Mouse (Mus musculus): ENCODE results near the gene Aga. TPM values are rescaled to one million over a fixed set of nuclear protein-coding genes. Genes with fewer than 3 reads are reported as not detected.
"Not testable (repeated sequence)": the region's sequence is repeated elsewhere in the genome, so short reads cannot be mapped to it uniquely, and the experiment has no call there.

Aga gene
- polyA plus RNA-seq (2012; ENCODE audit: insufficient read depth, insufficient read length, low replicate concordance, missing spikeins): not detected in 2 replicates

DNA sequence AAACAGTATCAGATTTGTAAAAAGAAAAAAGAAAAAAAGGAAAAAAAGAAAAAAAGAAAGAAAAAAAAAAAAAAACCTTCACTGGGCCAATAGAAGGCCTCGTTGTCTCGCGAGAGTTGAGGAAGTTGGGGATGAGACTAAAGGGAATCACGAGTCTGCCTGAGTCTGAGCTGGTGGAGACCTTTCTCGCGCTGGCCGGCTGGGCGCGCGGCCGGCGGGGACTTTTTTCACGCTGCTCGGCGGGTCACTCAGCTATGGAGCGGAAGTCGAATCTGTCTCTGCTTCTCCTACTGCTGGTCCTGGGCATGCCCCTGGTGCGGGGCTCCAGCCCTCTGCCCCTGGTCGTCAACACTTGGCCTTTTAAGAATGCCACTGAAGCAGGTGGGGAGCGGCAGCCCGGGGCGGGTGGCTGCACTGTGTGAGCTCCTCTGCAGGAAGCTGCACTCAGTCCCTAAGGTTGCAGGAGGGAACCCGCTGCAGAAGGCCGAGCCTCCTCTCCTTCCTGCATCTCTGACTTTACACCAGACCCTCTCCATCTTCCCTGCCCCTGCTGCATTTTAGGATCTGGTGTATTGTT is at the start of gene Aga:
TSS of gene Aga (plus strand) at position 177 of the 577 bp plus-strand sequence.
- 3% methylated on average over 24 of the region's 24 CpGs for WGBS
- TF ChIP-seq CTCF (IDR thresholded peaks at IDR 0.05; ENCODE audit: insufficient read depth, low read depth, low read length) (no peak), POLR2A (IDR thresholded peaks at IDR 0.05; ENCODE audit: insufficient read depth, low read depth, low read length) (no peak; the same call in 1 of the 2 replicates)
- Histone ChIP-seq H3K4me3 (ENCODE audit: insufficient read depth, low read depth, low read length) (peak within 1 kb of the TSS; percentile 63), H3K4me1 (ENCODE audit: control insufficient read depth, insufficient read depth, low read length) (no peaks in the 10 kb centered on the region), H3K27ac (ENCODE audit: insufficient read depth, low read depth, low read length) (peak within 1 kb of the TSS; percentile 2; the same call in 1 of the 2 replicates)

- Histone ChIP-seq H3K4me3 (ENCODE audit: insufficient read depth, low read depth, low read length) (no peak overlapping the region), H3K27ac (ENCODE audit: insufficient read depth, low read depth, low read length) (no peak overlapping the region), H3K4me1 (ENCODE audit: control insufficient read depth, insufficient read depth, low read length) (no peaks in the 10 kb centered on the region)
- TF ChIP-seq POLR2A (IDR thresholded peaks at IDR 0.05; ENCODE audit: insufficient read depth, low read depth, low read length) (no peak), CTCF (IDR thresholded peaks at IDR 0.05; ENCODE audit: insufficient read depth, low read depth, low read length) (no peak)
- 23% methylated on average over 2 of the region's 2 CpGs for WGBS
These were observed 22.5 kb upstream of the Aga start for GRCm38 (mm10) chr8:53489063-53489462.

DNA sequence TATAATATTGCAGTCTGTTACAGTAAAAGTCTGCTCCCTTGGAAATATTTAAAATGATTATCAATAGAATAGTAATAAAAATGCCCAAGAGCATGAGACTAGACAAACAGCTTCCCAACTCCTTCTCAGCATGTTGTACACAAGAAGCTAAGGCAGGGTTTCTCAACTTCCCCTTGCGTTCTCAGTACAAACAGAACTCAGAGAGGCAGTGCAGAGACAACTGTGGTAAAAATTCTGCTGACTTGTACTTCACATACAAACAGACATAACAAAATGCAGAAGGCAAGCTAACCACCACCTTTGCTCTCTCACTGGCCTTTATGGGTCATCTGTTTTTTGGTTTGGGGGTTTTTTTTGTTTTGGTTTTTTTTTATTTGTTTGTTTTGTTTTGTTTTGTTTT is 15.3 kb upstream of the Aga start:
- H3K4me3 ChIP-seq (ENCODE audit: insufficient read depth, low read depth, low read length): no peak overlapping the region
- no peak overlapping the region for H3K27ac ChIP-seq (ENCODE audit: insufficient read depth, low read depth, low read length)
- no peaks in the 10 kb centered on the region for H3K4me1 ChIP-seq (ENCODE audit: control insufficient read depth, insufficient read depth, low read length)
- whole genome bisulfite sequencing: 88% methylated on average over 1 of the region's 1 CpGs
- no peak for TF ChIP-seq CTCF (IDR thresholded peaks at IDR 0.05; ENCODE audit: insufficient read depth, low read depth, low read length)
- no peak for TF ChIP-seq POLR2A (IDR thresholded peaks at IDR 0.05; ENCODE audit: insufficient read depth, low read depth, low read length)

DNA sequence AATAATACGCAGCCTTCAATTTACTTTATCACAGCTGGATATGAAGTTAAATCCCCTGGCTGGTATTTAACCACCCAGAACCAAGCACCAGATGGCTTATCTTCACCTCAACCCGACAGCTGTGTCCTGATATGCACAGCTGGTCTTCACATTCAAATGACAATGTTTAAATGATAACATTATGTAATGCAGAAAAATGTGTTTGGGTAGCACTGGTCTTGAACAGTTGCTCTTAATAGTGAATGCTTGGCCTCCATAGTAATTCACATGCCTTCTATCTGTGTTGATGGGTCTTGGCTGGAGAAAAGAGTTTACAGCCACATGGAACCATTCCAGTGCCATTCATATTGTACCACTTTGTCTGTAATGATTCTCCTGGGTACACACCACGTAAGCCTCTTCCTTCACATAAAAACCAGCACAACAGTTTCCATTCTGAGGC is 14.6 kb upstream of the Aga start:
- no peaks in the 10 kb centered on the region for H3K4me1 ChIP-seq (ENCODE audit: control insufficient read depth, insufficient read depth, low read length)
- WGBS: 75% methylated on average over 3 of the region's 3 CpGs
- H3K27ac ChIP-seq (ENCODE audit: insufficient read depth, low read depth, low read length): no peak overlapping the region
- no peak overlapping the region for H3K4me3 ChIP-seq (ENCODE audit: insufficient read depth, low read depth, low read length)
- TF ChIP-seq POLR2A (IDR thresholded peaks at IDR 0.05; ENCODE audit: insufficient read depth, low read depth, low read length) (no peak), CTCF (IDR thresholded peaks at IDR 0.05; ENCODE audit: insufficient read depth, low read depth, low read length) (no peak)

DNA sequence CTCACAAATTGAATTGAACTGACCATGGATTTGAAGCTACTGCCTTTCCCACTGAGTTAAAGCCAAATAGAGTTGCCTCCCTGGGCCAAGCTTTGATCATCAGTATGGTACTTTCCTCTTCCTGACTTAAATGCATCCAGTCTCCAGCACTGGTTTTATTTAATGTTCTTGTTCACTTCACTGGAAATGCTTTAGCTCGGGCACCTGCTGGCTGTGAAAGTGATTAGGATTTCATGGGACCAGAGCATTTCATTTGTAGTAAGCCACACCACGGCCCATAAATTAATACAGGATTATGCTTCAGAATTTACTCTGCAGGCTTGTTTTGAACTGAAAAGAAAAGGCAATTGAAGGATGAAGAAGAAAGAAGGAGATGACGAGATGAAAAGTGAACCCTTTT is 26.5 kb downstream of the Aga start:
- 64% methylated on average over 3 of the region's 3 CpGs for WGBS
- not testable (repeated sequence) for H3K4me3 ChIP-seq (ENCODE audit: insufficient read depth, low read depth, low read length); H3K27ac ChIP-seq (ENCODE audit: insufficient read depth, low read depth, low read length); H3K4me1 ChIP-seq (ENCODE audit: control insufficient read depth, insufficient read depth, low read length)

DNA sequence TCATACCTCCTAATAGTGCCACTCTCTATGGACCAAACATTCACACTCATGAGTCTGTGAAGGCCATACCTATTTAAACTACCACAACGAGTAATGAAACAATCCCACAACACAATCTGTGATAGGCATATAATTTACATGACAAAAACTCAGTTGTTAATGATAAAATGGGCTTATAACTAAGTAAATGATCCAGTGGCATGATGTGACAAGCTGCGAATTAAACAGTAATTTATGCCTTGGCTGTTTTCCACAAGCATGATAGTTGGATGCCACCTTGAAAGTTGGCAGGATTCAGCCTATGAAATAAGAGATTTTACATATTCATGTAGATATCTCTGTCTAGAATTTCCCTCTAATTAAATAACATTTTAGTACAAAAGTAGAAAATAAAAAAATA is 28.1 kb downstream of the Aga start:
- H3K4me3 ChIP-seq (ENCODE audit: insufficient read depth, low read depth, low read length): no peak overlapping the region
- no peaks in the 10 kb centered on the region for H3K4me1 ChIP-seq (ENCODE audit: control insufficient read depth, insufficient read depth, low read length)
- 47% methylated on average over 2 of the region's 2 CpGs for WGBS
- H3K27ac ChIP-seq (ENCODE audit: insufficient read depth, low read depth, low read length): no peak overlapping the region
- TF ChIP-seq CTCF (IDR thresholded peaks at IDR 0.05; ENCODE audit: insufficient read depth, low read depth, low read length) (no peak), POLR2A (IDR thresholded peaks at IDR 0.05; ENCODE audit: insufficient read depth, low read depth, low read length) (no peak)

- TF ChIP-seq CTCF (IDR thresholded peaks at IDR 0.05; ENCODE audit: insufficient read depth, low read depth, low read length) (no peak), POLR2A (IDR thresholded peaks at IDR 0.05; ENCODE audit: insufficient read depth, low read depth, low read length) (no peak)
- Histone ChIP-seq H3K4me1 (ENCODE audit: control insufficient read depth, insufficient read depth, low read length) (no peaks in the 10 kb centered on the region), H3K27ac (ENCODE audit: insufficient read depth, low read depth, low read length) (no peak overlapping the region), H3K4me3 (ENCODE audit: insufficient read depth, low read depth, low read length) (no peak overlapping the region)
- 75% methylated on average over 10 of the region's 10 CpGs for WGBS
These were observed 51.0 kb downstream of the Aga start for GRCm38 (mm10) chr8:53562441-53563040.

GRCm38 (mm10) chr8:53566223-53566622 is 54.7 kb downstream of the Aga start:
- WGBS: 70% methylated on average over 6 of the region's 6 CpGs
- Histone ChIP-seq H3K27ac (ENCODE audit: insufficient read depth, low read depth, low read length) (no peak overlapping the region), H3K4me3 (ENCODE audit: insufficient read depth, low read depth, low read length) (no peak overlapping the region), H3K4me1 (ENCODE audit: control insufficient read depth, insufficient read depth, low read length) (no peaks in the 10 kb centered on the region)
- TF ChIP-seq CTCF (IDR thresholded peaks at IDR 0.05; ENCODE audit: insufficient read depth, low read depth, low read length) (no peak), POLR2A (IDR thresholded peaks at IDR 0.05; ENCODE audit: insufficient read depth, low read depth, low read length) (no peak)

Other genes with a start within 250 kb of the Aga start
- gene Neil3, start 127.3 kb downstream of the Aga start, polyA plus RNA-seq (2012; ENCODE audit: insufficient read depth, insufficient read length, low replicate concordance, missing spikeins): not detected in 2 replicates

All from olfactory bulb, adult 2 months (tissue).